In the genomic region with DNA sequence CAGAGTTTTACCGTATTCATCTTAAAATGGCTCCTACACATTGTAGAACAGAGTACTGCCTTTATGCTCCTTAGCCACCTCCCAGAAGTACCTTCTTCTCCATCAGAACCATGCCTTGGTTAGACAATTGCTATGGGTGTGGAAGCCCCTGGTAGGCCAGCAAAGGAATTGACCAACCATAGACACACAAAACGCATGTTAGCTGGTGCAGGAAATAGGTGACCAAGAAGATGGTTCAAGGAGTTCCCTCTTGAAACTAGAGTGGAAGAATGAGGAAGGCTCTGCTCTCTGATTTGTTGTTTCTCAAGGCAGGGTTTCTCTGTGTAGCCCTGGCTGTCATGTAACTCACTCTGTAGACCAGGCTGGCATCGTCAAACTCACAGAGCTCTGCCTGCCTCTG, we compare ENCODE assay signal across 24 mouse cellular contexts.
A peak's percentile ranks its signal among the peaks of the same experiment; 100 is the strongest.
DNase-seq lines count a peak whose midpoint lies in the region; ATAC-seq and TF ChIP-seq lines count a peak whose summit lies in the region.
"Had no signal": no experiment of that assay in that cellular context is flagged by ENCODE, and none has a peak within 500 bp of the region (broad histone marks: within the 10 kb centered on the region; RNA-seq: fewer than 3 reads in every experiment).

No protein-coding gene starts in this region.

- H3K27ac ChIP-seq in left cerebral cortex, adult 2 months, result no peak overlapping the region
- H3K27ac ChIP-seq: embryonic facial prominence, embryonic 10.5 days; embryonic facial prominence, embryonic 13.5 days; forebrain, embryonic 13.5 days; hindbrain, embryonic 12.5 days; hindbrain, embryonic 15.5 days had no signal

- peak; percentile 31; the same call in 1 of the 2 replicates for ATAC-seq in common myeloid progenitor, adult 5-6 weeks (replicated peaks; ENCODE audit: low read depth, poor library complexity, severe bottlenecking)
- ATAC-seq in megakaryocyte, adult 5-6 weeks (ENCODE audit: poor library complexity, severe bottlenecking), result peak; percentile 67
- no peak for ATAC-seq in inflammation-experienced regulatory T-cells, adult 6 months
- ATAC-seq: forebrain, embryonic 13.5 days; forebrain, embryonic 16.5 days; intestine, embryonic 16.5 days; Patski had no signal

- H3K4me3 ChIP-seq in left cerebral cortex, adult 2 months, result no peak overlapping the region
- H3K4me3 ChIP-seq: embryonic facial prominence, embryonic 10.5 days; embryonic facial prominence, embryonic 13.5 days; erythroblast, embryonic 14.5 days; forebrain, embryonic 13.5 days; hindbrain, embryonic 12.5 days; hindbrain, embryonic 15.5 days had no signal

- peak; percentile 36 for DNase-seq in A20 (ENCODE audit: low read depth, low spot score)
- no peak for DNase-seq in adrenal gland, postnatal 10 days
- DNase-seq in left cerebral cortex, adult 2 months (ENCODE audit: extremely low spot score in 1 of 2, low spot score in 2 of 2), result no peak
- DNase-seq: adrenal gland, postnatal 14 days; B cell, adult 2 months; cerebellum, adult 2 months; cerebellum, adult 9-11 months; cerebellum, postnatal 25 days; embryo, embryonic 11 days; gastrocnemius, postnatal 10 days; gastrocnemius, postnatal 36 days; heart, adult 11 months had no signal

- intact Hi-C loops in left cerebral cortex, adult 2 months (cut with DNase I), result no loop called here

- no peak for TF ChIP-seq CTCF in left cerebral cortex, adult 2 months (IDR thresholded peaks at IDR 0.05)
